Mouse (Mus musculus) lung, adult 2 months (tissue): ENCODE measurements around the gene Vmn1r4.

ENCODE experiments used
- CTCF ChIP-seq: fragments of 200-500 bp; IDR thresholded peaks from 2 replicates; pipeline ENCODE4 v1.5.1; 2011; ENCODE audit warnings: mild to moderate bottlenecking, low read length, control low read depth; ENCODE audit not compliant: insufficient read depth
- POLR2A ChIP-seq: fragments of 200-500 bp; IDR thresholded peaks from 2 replicates; pipeline ENCODE4 v1.6.1; 2011; ENCODE audit warnings: low read depth, mild to moderate bottlenecking, control low read depth, low read length, borderline replicate concordance; ENCODE audit errors: extremely low read depth

DNA sequence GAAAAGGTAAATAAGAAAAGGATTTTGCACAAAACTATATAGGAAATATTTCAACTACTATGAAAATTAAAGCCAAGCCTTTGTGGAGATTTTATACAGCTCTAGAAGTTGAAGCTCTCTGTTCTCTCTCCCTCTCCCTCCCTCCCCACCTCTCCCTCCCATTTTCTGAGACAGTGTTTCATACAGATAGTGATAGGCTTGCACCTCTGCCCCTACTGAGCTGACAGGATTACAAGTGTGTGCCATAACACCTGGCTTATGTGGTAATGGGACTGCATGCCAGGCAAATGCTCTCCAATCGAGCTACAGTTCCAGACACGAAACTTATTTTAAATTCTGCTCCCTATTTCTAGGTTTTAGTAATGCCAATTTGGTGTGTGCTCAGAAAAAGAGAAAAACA is 12.9 kb upstream of the Vmn1r4 start:
- TF ChIP-seq CTCF: no peak
- TF ChIP-seq POLR2A: no peak
